Mouse (Mus musculus): ENCODE measurements around the gene Tmem8. TPM values are rescaled to one million over a fixed set of nuclear protein-coding genes. Genes with fewer than 3 reads are reported as not detected.
"Not testable (repeated sequence)": the region's sequence is repeated elsewhere in the genome, so short reads cannot be mapped to it uniquely, and the experiment has no call there.

The Tmem8 gene
- polyA plus RNA-seq, 1 experiment, result 65.0 TPM

DNA sequence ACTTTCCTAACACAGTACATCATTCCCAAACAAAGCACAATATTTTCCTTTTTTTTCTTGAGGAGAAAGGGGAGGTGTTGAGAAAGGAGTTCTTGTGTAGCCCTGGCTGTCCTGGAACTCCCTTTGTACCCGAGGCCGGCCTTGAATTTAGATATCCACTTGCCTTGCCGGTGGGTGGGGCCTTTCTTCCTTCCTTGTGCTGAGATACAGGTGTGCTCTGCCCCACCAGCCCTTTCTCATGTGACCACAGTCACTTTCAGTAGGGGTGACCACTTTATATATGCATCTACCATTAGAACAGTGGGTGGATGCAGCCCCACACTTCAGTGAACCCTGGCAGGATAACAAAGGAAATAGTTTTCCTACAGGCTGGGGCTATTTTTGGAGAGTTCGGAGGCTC is 1.4 kb upstream of the Tmem8 start:
- no peak for DNase-seq (ENCODE audit: low read depth)

DNA sequence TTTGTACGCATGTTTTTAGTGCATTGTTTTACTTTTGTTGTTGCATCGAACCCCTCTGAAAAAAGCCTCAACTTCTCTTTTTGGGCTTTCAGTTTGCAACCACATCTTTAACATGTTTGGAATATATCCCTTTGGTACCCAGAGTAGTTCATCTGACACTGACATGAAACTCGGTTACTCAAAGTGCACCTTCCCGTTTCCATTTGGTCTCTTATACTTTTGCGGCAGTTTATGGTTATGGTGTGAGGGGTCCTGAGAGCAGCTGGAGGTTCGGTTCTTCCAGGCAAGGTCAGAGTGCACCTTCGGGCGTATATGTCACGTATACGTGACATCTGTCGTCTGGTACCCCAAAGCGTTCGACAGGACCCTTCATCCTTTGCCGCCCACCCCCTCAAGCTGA is 348 bp upstream of the Tmem8 start:
- no peak for DNase-seq (ENCODE audit: low read depth)

DNA sequence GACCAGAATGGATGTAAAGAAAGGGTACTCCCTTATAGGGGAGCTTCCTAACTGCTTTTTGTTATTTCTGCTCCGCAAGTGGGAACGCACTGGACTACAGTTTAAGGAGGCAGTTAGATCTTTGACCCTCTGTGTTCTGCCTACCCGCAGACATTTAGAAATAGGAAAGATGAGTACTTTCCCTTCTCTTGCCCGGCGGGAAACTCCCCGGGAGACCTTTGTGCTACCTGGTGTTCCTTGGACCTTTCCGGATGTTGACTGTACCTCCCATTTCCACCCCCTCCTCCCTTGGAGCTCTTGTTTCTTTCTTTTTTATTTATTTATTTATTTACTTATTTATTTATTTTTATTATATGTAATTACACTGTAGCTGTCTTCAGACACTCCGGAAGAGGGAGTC is 962 bp downstream of the Tmem8 start:
- no peak for DNase-seq (ENCODE audit: low read depth)

DNA sequence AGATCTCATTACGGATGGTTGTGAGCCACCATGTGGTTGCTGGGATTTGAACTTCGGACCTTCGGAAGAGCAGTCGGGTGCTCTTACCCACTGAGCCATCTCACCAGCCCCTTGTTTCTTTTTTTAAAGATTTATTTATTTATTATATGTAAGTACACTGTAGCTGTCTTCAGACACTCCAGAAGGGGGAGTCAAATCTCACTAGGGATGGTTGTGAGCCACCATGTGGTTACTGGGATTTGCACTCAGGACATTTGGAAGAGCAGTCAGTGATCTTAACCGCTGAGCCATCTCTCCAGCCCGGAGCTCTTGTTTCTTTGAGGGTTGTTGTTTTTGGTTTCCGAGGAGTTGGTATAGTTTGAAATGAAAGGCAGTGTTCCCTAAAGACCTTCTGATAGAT is 1.4 kb downstream of the Tmem8 start:
- not testable (repeated sequence) for DNase-seq (ENCODE audit: low read depth)

DNA sequence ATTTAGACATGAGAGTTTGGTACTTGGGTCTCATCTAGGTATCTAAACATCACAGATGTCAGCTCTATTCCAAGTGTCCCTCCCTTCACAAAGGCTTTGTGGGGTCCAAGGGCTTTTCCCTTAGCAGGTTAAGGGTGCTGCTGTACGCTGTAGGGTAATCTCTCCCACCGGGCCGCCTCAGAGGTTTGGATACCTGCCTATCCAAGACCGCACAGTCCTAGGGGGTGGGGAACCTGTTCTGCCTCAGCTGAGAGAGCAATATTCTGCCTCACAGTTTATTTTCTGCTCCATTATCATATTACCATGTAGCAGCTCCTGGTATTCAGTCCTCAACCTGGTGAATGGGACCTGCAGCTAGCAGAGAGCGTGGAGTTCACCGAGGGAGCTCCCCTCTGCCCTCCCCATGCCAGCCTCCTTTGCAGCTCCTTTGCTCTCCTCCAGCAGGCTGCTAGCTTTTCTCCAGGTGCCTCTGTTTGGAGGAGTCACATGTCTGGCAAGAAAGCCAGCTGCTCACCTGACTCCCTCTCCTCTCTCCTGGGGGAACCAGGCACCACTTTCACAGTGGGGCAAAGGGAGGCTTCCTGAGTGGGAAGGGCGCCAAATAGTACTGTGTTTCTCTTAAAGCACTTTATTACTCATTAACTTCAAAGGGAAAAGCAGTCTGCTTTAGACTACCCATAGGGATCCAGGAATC is 2.3 kb downstream of the Tmem8 start:
- no peak for DNase-seq (ENCODE audit: low read depth)

DNA sequence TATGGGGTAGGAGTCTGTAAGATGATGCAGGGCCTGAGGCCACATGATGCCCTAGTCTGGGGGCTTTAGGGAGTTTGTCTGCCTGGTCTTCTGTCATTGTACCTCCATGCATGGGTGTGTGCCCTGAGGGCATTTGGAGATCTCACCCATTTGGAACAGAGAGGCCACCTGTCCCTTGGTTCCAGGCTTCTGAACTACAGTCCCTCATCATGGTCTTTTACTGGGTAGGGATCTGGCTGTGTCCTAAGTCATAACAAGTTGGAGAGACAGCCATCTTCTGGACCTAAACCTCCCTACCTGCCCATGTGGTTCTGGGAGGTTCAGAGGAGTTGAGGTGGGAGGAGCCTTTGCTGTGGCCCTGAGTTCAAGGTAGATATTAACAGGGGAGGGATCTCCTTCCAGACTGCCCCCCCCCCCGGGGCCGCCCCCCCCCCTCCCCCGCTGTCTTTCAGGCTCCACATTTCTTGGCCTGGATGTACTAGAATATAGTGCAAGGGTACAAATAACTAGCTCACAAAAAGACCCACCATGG is 2.9 kb downstream of the Tmem8 start:
- no peak for DNase-seq (ENCODE audit: low read depth)

DNA sequence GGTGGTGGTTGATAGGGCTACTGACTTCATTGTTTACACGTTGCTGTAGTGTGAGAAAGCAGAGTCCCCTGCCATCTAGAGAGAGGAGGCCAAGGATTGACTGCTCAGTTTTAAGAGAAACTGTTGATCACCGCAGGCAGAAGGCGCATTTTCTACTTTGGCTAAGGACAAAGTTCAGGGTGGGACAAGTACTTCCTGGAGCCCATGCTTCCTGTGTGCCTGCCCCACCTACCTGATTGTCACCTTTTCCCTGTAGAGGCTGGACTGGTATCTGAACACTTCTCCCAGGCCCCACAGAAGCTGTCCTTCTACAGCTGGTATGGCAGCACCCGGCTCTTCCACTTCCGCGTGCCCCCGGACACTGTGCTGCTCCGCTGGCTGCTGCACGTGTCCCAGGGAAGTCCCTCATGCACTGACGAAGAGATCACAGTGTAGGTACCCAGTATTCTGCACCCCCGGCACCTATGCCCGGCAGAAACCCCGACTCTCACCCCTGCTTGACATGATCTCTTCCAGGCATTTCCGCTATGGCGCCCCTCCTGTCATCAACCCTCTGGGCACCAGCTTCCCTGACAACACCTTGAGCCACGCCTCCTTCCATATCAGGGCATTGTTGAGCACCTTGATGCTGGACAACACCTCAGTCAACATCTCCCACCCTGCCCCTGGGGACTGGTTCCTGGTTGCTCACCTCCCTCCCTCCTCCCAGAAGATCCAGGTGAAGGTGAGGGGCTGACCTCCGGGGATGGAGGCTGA is 3.6 kb downstream of the Tmem8 start:
- DNase-seq (ENCODE audit: low read depth), result no peak

DNA sequence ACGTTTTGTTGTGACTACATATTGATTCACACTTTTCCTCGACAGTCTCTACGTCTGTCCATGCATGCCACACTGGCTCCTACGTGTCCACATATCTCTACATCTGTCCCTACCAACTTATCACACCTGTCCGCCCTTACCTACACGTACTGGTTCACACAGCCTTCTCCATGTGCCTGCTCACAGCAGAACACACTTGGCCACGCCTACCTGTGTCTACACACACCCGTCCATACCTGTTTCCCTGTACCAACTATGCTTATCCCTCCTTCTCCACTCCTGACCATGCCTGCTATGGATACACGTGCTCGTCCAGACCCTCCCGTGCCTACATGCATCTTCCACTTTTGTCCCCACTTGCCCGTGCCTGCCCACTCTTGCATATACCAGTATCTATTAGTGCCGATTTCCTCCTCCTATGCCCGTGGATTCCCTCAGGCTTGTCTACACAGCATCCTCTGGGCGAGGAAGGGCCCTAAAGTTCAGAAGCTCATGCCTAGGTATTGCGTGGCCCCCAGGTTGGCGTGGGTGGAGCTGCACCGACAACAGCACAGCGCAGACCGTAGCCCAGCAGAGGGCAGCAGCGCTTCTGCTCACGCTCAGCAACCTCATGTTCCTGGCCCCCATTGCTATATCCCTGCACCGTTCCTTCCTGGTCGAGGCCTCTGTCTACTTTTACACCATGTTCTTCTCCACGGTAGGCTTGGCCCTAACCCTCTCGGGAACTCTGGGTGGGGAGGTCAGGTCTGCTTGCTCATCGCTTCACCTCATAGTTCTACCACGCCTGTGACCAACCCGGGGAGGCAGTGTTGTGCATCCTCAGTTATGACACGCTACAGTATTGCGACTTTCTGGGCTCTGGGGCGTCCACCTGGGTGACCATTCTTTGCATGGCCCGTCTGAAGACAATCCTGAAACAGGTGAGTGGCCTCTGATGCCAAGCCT is 6.9 kb downstream of the Tmem8 start:
- no peak for DNase-seq (ENCODE audit: low read depth)

DNA sequence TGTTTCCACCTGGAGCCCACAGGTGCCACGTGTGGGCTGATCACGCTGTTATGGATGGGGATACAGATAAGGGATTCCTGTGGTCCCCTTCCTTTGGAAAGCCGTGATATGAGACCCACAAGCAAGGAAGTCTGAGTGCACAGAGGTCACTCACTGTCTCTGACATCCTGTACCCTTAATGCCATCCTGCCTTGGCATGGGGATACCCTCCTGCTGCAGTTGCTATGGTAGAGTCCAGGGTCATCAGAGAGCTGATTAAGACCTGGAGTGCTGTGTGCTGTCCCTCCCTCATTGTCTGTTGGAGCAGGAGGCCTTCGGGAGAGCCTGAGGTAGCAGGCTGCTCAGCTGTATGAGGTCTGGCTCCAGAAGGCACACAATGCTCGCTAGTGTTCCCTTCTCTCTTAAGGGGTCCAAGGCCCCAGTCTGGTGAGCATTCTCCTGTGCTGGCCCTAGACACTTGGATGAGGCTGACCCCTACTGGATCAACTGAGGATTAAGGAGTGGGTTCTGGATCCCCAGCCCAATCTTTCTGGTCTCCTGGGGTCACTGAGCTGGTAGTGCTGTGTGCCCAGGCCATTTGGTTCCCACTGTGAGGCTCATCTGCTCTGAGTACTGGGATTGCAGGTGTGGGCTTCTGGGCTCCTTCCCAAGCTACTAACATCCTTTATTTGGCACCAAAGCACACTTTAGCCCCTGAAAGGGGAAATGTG is 9.5 kb downstream of the Tmem8 start:
- DNase-seq (ENCODE audit: low read depth), result no peak

DNA sequence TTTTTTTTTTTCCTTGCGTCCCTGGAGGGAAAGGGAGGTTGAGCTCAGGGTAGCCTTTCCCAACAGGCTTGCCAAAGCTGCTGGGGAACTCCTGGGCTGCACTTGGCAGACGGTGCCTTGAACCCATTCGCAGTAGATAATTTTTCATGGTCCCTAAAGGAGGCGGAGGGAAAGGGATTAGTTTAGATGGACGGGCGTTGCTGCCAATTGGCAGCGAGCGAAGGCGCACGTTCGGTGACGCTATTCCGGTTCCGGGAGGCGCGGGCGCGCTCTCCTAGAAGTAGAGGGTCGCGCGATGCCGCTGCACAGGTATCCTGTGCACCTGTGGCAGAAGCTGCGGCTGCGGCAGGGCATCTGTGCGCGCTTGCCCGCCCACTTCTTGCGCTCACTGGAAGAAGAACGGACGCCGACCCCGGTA is 10.2 kb downstream of the Tmem8 start, which contains the start of gene Mrpl28:
TSS of gene Mrpl28 (plus strand) at position 234 of the 418 bp plus-strand sequence.
- DNase-seq (ENCODE audit: low read depth), result peak; percentile 82

DNA sequence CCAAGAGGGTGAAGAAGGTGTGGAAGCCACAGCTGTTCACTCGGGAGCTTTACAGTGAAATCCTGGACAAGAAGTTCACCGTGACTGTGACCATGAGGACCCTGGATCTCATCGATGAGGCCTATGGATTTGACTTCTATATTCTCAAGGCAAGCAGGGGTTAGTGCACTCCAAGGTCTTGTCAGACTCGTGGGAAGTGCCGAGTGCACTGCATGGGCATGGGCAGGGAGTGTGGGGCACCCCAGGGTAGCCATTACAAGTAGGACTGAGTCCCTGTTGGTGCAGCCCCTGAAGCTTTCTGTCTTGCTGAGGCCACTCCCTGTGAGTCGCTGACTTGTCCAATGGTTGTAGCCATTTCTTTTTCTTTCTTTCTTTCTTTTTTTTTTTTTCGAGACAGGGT is 11.5 kb downstream of the Tmem8 start:
- DNase-seq (ENCODE audit: low read depth), result no peak

DNA sequence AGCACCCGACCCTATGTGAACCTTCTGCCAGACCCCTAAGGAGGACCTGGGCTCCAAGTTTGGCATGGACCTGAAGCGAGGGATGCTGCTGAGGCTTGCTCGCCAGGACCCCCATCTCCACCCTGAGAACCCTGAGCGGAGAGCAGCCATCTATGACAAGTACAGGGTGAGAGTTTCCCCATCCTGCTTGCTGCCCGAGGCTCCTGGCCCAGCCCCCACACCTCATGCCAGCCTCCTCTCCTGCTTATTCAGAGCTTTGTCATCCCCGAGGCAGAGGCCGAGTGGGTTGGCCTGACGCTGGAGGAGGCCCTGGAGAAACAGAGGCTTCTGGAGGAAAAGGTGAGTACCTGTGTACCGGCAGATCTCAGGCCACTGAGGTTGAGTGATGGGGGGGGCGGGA is 12.1 kb downstream of the Tmem8 start:
- no peak for DNase-seq (ENCODE audit: low read depth)

DNA sequence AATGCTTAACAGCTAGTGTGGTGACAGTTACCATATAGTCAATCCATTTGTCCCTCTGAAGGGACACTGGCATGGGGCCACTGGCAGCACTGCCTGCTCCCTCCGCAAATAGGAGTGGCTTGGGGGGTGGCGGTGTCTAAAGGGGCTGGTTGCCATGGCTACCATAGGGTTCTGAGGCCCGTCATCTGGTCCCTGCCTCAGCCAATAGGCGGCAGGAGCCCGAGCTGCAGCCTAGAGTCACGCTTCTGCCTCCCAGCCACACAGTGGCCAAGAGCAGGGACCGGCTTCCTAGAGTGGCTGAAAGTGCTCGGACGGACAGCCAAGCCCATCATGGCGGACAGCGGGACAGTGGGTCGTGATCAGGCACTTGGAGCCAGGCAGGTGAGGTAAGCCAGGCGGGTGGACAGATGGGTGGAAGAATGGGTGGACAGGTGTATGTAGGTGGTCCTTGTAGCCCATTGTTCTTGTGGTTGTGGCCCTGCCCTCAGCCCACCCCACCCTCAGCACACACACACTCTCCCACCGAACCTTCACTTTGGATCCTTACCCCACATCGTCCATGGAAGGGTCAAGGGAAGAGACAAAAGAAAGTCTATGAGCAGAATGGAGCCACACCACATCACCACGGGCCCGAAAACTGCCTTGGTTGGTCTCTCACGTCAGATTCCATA is 18.1 kb downstream of the Tmem8 start:
- no peak for DNase-seq (ENCODE audit: low read depth)

DNA sequence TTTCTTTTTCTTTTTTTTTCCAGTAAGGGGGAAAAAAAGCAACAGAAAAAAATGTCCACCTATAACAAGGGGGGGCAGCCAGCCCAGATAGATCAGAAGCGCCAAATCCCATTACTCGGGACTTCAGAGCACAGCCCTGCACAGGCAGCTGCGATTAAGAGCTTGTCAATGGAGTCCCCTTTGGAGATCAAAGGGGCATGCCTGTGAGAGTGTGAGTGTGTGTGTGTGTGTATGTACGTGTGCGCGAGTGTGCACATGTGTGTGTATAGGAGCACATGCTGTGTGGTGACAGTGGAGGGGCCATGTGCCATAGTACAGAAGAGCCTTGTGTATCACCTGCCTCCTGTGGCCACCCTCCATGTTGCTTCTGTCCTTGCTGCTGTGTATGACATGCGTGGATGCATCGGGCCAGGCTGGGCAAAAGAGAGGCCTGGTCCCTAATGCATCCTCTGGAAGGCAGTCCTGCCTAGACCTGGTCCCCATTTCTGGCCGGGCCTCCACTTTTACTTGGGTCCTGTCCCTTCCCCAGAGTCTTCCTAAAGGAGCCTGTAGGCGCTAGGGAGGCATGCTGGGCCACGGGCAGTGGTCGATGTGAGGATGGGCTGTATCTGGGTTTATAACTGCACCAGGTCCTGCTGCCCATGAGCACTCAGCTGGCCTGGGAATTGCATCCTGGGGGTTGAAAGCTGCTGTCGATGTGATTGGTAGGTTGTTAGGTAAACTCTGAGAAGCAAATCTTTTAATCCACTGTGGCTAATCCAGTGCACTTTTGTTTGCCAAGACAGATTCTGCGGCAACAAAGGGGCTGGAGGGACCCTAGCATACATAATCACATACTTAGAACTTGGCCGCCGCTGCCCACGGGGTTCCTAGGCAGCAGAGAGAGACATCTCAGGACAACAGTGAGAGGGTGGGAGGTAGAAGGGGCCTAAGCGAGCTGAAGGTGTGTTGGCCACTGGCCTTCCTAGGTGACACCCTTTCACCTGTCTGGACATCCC is 19.1 kb downstream of the Tmem8 start:
- no peak for DNase-seq (ENCODE audit: low read depth)

DNA sequence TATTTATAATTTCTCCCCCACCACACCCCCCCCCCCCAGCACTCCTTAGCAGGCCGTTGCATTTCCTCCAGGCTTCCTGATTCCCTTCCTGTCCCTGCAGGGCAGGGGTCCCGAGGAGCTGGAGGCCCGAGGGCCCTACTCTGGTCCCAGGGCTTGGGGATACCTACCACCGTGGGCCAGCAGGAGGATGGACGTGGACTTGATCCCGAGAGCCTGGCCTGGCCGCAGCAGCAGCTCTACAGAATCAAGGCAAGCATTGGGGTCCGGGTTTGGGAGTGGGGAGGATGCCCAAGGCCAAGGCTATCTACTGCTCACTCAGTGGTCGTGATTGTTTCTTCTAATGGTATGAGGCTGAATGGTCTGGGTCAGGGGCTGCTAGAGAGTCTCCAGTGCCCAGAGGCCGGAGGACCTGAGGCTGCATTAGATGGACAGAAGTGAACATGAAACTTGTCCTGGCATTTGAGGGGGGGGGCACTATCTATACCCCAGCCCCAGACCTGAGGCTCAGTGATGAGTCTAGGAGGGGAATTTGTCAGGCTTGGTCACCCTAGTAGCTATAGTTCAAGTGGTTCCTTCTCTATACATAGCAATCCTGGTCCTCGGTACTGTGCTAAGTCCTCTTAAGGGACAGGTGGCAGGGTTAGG is 24.1 kb downstream of the Tmem8 start:
- no peak for DNase-seq (ENCODE audit: low read depth)

DNA sequence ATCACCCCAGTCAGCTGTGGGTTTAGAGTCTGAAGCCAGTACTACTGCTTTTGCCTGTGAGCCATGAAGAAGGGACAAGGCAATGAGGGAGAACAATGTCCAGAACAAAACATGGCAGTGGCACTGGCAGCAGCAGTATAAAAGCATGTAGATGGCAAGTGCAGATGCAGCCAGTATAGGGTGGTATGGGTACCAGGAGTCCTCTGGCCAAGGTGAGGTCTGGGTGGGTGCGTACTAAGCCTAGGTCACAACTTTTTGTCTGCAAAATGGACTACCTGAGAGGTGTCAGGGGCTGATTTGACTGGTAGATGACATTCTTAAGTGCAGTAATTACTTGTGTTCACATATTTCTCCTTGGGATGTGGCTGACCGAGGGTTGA is 24.6 kb downstream of the Tmem8 start:
- no peak for DNase-seq (ENCODE audit: low read depth)

DNA sequence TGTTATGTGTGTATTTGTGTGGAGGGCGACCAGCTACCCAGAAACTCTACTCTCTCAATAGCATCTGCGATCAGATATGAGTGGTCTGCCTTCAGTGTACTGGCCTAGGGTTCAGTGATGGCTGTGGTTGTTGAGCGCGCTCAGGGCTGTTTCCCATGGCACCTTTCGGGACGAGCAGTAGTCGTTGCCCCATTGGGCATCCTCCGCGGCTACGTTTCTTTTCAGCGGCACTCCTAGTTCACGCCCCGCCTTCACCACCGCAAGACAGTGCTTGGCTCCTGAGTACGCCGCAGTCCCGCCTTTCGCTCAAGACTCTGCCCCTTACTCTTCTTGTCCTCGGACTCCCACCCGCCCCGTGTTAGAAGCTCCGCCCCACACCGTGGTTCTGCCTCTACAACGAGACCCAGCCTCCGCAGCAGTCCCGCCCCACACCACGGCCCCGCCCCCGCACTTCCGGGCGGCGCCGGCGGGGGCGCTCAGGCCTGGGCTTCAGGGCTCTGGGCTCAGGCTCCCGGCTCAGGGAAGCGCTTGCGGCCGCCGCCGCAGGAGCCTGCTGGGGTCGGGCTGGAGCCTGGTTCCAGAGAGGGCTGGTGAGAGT is 25.2 kb downstream of the Tmem8 start, which contains the start of gene Axin1:
TSS of gene Axin1 (plus strand) at position 450 of the 598 bp plus-strand sequence.
- DNase-seq (ENCODE audit: low read depth), result peak; percentile 58

DNA sequence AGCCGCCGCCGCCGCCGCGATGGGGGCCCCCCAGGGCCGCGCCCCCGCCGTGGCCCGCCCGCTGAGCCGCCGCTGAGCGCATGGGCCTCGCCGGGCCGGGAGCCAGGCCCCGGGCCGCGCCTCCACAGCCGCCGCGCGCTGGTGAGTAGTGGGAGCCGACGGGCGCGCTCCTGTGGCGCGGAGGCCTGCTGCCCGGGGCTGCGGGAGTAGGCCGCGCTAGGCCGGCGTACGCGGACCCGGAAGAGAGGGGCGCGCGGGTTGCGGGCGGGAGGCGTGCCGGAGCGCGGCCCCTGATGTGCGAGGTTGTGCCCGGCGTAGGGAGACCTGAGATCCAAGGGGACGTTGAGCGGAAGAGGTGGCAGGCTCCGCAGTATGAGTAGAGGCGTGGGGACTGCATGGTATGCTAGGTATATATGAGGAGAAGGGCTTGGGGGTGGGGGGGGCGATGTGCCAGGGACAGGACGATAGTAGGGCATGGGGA is 25.8 kb downstream of the Tmem8 start:
- DNase-seq (ENCODE audit: low read depth), result no peak

Data from gonadal fat pad, adult 2 months (tissue).